Mouse (Mus musculus): ENCODE data around the gene Kcnk13. TPM values are rescaled to one million over a fixed set of nuclear protein-coding genes. Genes with fewer than 3 reads are reported as not detected.

Gene Kcnk13
- polyA plus RNA-seq, 1 experiment from 2014 or later: 0.38 TPM

Small RNAs within 50 kb of the gene (microRNA-seq; reads per million reads assigned to microRNA genes)
- gene Gm23291: not detected

Other genes with a start within 250 kb of the Kcnk13 start
- 24.9 and 25.0 TPM in 2 replicates for gene Efcab11, start 80.1 kb upstream of the Kcnk13 start, polyA plus RNA-seq (2016; fragmentation: Nextera tagmentation; extraction: Ambion mirVana)
- gene Tdp1, start 80.0 kb upstream of the Kcnk13 start, polyA plus RNA-seq (2016; fragmentation: Nextera tagmentation; extraction: Ambion mirVana): 90.5 and 95.6 TPM in 2 replicates
- gene Psmc1, start 145.7 kb downstream of the Kcnk13 start, polyA plus RNA-seq (2016; fragmentation: Nextera tagmentation; extraction: Ambion mirVana): 414 and 431 TPM in 2 replicates
- 12.9 and 15.5 TPM in 2 replicates for gene Nrde2, start 195.2 kb downstream of the Kcnk13 start, polyA plus RNA-seq (2016; fragmentation: Nextera tagmentation; extraction: Ambion mirVana)
- gene Calm1, start 234.9 kb downstream of the Kcnk13 start, polyA plus RNA-seq (2016; fragmentation: Nextera tagmentation; extraction: Ambion mirVana): 1,249 and 1,251 TPM in 2 replicates

Measured in forebrain, embryonic 10.5 days (tissue).